Mouse (Mus musculus) neural tube, embryonic 11.5 days (tissue): ENCODE measurements around the gene 1700029J07Rik. TPM values are rescaled to one million over a fixed set of nuclear protein-coding genes. Genes with fewer than 3 reads are reported as not detected.

Experiments
- ATAC-seq: fragments of 200-750 bp; cut with Nextera tagmentation; 2 replicates; pipeline ENCODE4 v1.8.0; 2017; ENCODE audit warnings: moderate number of reproducible peaks, mild to moderate bottlenecking, moderate TSS enrichment, moderate library complexity; ENCODE audit not compliant: insufficient read depth, low FRiP score, low TSS enrichment
- DNase-seq: peaks from one replicate; pipeline ENCODE4 v3.0.0-alpha.2; 2015; ENCODE audit warnings: low spot score
- H3K27ac ChIP-seq: fragments of 300-500 bp; sonication (generic); 2 replicates; pipeline ENCODE4 v1.5.1; 2014; ENCODE audit warnings: low read depth, mild to moderate bottlenecking, low read length
- H3K27me3 ChIP-seq: fragments of 300-500 bp; sonication (generic); 2 replicates; pipeline ENCODE4 v1.6.1; 2014; ENCODE audit warnings: mild to moderate bottlenecking, low read length, mixed read lengths; ENCODE audit not compliant: control insufficient read depth, insufficient read depth
- H3K36me3 ChIP-seq: fragments of 300-500 bp; sonication (generic); 2 replicates; pipeline ENCODE4 v1.6.1; 2014; ENCODE audit warnings: mild to moderate bottlenecking, low read length, moderate library complexity, mixed read lengths; ENCODE audit not compliant: control insufficient read depth, insufficient read depth
- H3K4me1 ChIP-seq: fragments of 300-500 bp; sonication (generic); 2 replicates; pipeline ENCODE4 v1.6.1; 2014; ENCODE audit warnings: low read length, mixed read lengths; ENCODE audit not compliant: control insufficient read depth, insufficient read depth
- H3K4me2 ChIP-seq: fragments of 300-500 bp; sonication (generic); 2 replicates; pipeline ENCODE4 v1.6.1; 2014; ENCODE audit warnings: low read depth, mild to moderate bottlenecking, moderate library complexity
- H3K4me3 ChIP-seq: fragments of 300-500 bp; sonication (generic); 2 replicates; pipeline ENCODE4 v1.5.1; 2014; ENCODE audit warnings: low read depth, low read length
- H3K9ac ChIP-seq: fragments of 300-500 bp; sonication (generic); 2 replicates; pipeline ENCODE4 v1.6.1; 2014; ENCODE audit warnings: mild to moderate bottlenecking, low read length
- H3K9me3 ChIP-seq: fragments of 300-500 bp; sonication (generic); 2 replicates; pipeline ENCODE4 v1.6.1; 2016; ENCODE audit warnings: low read length; ENCODE audit not compliant: control insufficient read depth
- WGBS: fragments of 180-500 bp; shearing (Covaris S2); extraction: QIAGEN DNeasy Blood & Tissue Kit; methylation state at CpG from one replicate; pipeline ENCODE4 v1.1.7; 2014; 5-methylcytosine and 5-hydroxymethylcytosine counted together
- polyA plus RNA-seq: library from polyadenylated mRNA; unstranded; fragments of >200 nt; fragmentation: Nextera tagmentation; extraction: Ambion mirVana; gene quantifications from 2 replicates; pipeline ENCODE4 v1.2.1, GENCODE M21; 2014

1700029J07Rik gene
- polyA plus RNA-seq, 1 experiment from 2014 or later = 2.3 TPM

GRCm38 (mm10) chr8:45999784-46000705 lies 25.0 kb upstream of the 1700029J07Rik start:
- H3K36me3 ChIP-seq = no peaks in the 10 kb centered on the region
- H3K4me1 ChIP-seq = no peaks in the 10 kb centered on the region
- peak; percentile 99 for ATAC-seq
- DNase-seq = peak; percentile 100
- H3K27me3 ChIP-seq = no peaks in the 10 kb centered on the region
- H3K27ac ChIP-seq = peak overlapping the region; percentile 99
- no peaks in the 10 kb centered on the region for H3K9me3 ChIP-seq
- peak overlapping the region; percentile 63 for H3K4me2 ChIP-seq
- peak overlapping the region; percentile 90 for H3K9ac ChIP-seq
- WGBS = 7% methylated on average over 55 of the region's 55 CpGs
- H3K4me3 ChIP-seq = peak overlapping the region; percentile 41

GRCm38 (mm10) chr8:45999138-45999783 lies 24.2 kb upstream of the 1700029J07Rik start, which contains the start of gene Lrp2bp:
Gene Lrp2bp, plus strand, starts transcription at chr8:45999303.
- DNase-seq = no peak
- peak within 1 kb of the TSS; percentile 41 for H3K4me3 ChIP-seq
- peak within 1 kb of the TSS; percentile 63 for H3K4me2 ChIP-seq
- no peaks in the 10 kb centered on the region for H3K9me3 ChIP-seq
- 0 out of 2 replicates have a peak, but pooled peaks have one; percentile 0 for ATAC-seq
- 5% methylated on average over 22 of the region's 22 CpGs for WGBS
- peak within 1 kb of the TSS; percentile 99 for H3K27ac ChIP-seq
- no peaks in the 10 kb centered on the region for H3K36me3 ChIP-seq
- no peaks in the 10 kb centered on the region for H3K4me1 ChIP-seq
- peak within 1 kb of the TSS; percentile 90 for H3K9ac ChIP-seq
- H3K27me3 ChIP-seq = no peaks in the 10 kb centered on the region

GRCm38 (mm10) chr8:45998228-45998627 lies 23.2 kb upstream of the 1700029J07Rik start:
- H3K4me1 ChIP-seq = no peaks in the 10 kb centered on the region
- no peak overlapping the region for H3K4me2 ChIP-seq
- H3K27me3 ChIP-seq = no peaks in the 10 kb centered on the region
- no peaks in the 10 kb centered on the region for H3K36me3 ChIP-seq
- H3K9me3 ChIP-seq = no peaks in the 10 kb centered on the region
- no peak for ATAC-seq
- no peak overlapping the region for H3K4me3 ChIP-seq
- no peak overlapping the region for H3K9ac ChIP-seq
- no peak overlapping the region for H3K27ac ChIP-seq
- DNase-seq = no peak
- 81% methylated on average over 2 of the region's 2 CpGs for WGBS

- Histone ChIP-seq H3K4me2 (no peak overlapping the region), H3K9me3 (no peaks in the 10 kb centered on the region), H3K4me1 (no peaks in the 10 kb centered on the region), H3K4me3 (no peak overlapping the region), H3K27ac (no peak overlapping the region), H3K27me3 (no peaks in the 10 kb centered on the region), H3K36me3 (no peaks in the 10 kb centered on the region), H3K9ac (no peak overlapping the region)
- WGBS = 91% methylated on average over 3 of the region's 3 CpGs
- DNase-seq (no peak), ATAC-seq (no peak)
Observed at GRCm38 (mm10) chr8:45995576-45995975, 20.5 kb upstream of the 1700029J07Rik start.

- Histone ChIP-seq H3K27ac (no peak overlapping the region), H3K27me3 (no peaks in the 10 kb centered on the region), H3K4me2 (no peak overlapping the region), H3K9ac (no peak overlapping the region), H3K9me3 (no peaks in the 10 kb centered on the region), H3K4me1 (no peaks in the 10 kb centered on the region), H3K36me3 (no peaks in the 10 kb centered on the region), H3K4me3 (no peak overlapping the region)
- no peak for ATAC-seq
- 95% methylated on average over 2 of the region's 2 CpGs for WGBS
- no peak for DNase-seq
Observed at GRCm38 (mm10) chr8:45994111-45994510, 19.1 kb upstream of the 1700029J07Rik start.

GRCm38 (mm10) chr8:45990631-45991310 lies 15.7 kb upstream of the 1700029J07Rik start:
- no peak overlapping the region for H3K4me2 ChIP-seq
- H3K27ac ChIP-seq = no peak overlapping the region
- H3K9me3 ChIP-seq = no peaks in the 10 kb centered on the region
- WGBS = 95% methylated on average over 4 of the region's 4 CpGs
- no peaks in the 10 kb centered on the region for H3K4me1 ChIP-seq
- no peak for DNase-seq
- H3K4me3 ChIP-seq = no peak overlapping the region
- ATAC-seq = no peak
- H3K9ac ChIP-seq = no peak overlapping the region
- peaks cover 3% of the 10 kb centered on the region; the same call in 1 of the 2 replicates for H3K36me3 ChIP-seq
- H3K27me3 ChIP-seq = no peaks in the 10 kb centered on the region

GRCm38 (mm10) chr8:45988189-45988588 lies 13.1 kb upstream of the 1700029J07Rik start:
- no peak for ATAC-seq
- Histone ChIP-seq H3K27me3 (no peaks in the 10 kb centered on the region), H3K4me2 (no peak overlapping the region), H3K36me3 (peaks cover 3% of the 10 kb centered on the region; the same call in 1 of the 2 replicates), H3K4me1 (no peaks in the 10 kb centered on the region), H3K4me3 (no peak overlapping the region), H3K9ac (no peak overlapping the region), H3K9me3 (no peaks in the 10 kb centered on the region), H3K27ac (no peak overlapping the region)
- 56% methylated on average over 2 of the region's 2 CpGs for WGBS
- DNase-seq = no peak

- Histone ChIP-seq H3K9me3 (no peaks in the 10 kb centered on the region), H3K9ac (no peak overlapping the region), H3K27me3 (no peaks in the 10 kb centered on the region), H3K36me3 (peaks cover 3% of the 10 kb centered on the region; the same call in 1 of the 2 replicates), H3K27ac (no peak overlapping the region), H3K4me2 (no peak overlapping the region), H3K4me1 (no peaks in the 10 kb centered on the region), H3K4me3 (no peak overlapping the region)
- WGBS = 86% methylated on average over 3 of the region's 3 CpGs
- ATAC-seq = no peak
- DNase-seq = no peak
Observed at GRCm38 (mm10) chr8:45986665-45987064, 11.6 kb upstream of the 1700029J07Rik start.
